Mouse (Mus musculus) lung, postnatal 0 days (tissue): ENCODE data around the gene Gm5426. TPM values are rescaled to one million over a fixed set of nuclear protein-coding genes. Genes with fewer than 3 reads are reported as not detected.
"Not testable (repeated sequence)": the region's sequence is repeated elsewhere in the genome, so short reads cannot be mapped to it uniquely, and the experiment has no call there.

ENCODE experiments used
- ATAC-seq: fragments of 200-750 bp; cut with Nextera tagmentation; 2 replicates; pipeline ENCODE4 v1.8.0; 2017; ENCODE audit warnings: moderate library complexity
- DNase-seq: peaks from one replicate; pipeline ENCODE4 v3.0.0-alpha.2; 2016; ENCODE audit warnings: low spot score
- H3K27ac ChIP-seq: fragments of 300-500 bp; sonication (generic); 2 replicates; pipeline ENCODE4 v1.5.1; 2014; ENCODE audit warnings: antibody characterized with exemption, mild to moderate bottlenecking, low read length, mixed read lengths
- H3K27me3 ChIP-seq: fragments of 300-500 bp; sonication (generic); replicated peaks from 2 replicates; pipeline ENCODE4 v1.6.1; 2014; ENCODE audit warnings: low read length, mixed read lengths; ENCODE audit not compliant: insufficient read depth
- H3K36me3 ChIP-seq: fragments of 300-500 bp; sonication (generic); 2 replicates; pipeline ENCODE4 v1.6.1; 2014; ENCODE audit warnings: low read length, mixed read lengths; ENCODE audit not compliant: insufficient read depth
- H3K4me1 ChIP-seq: fragments of 300-500 bp; sonication (generic); 2 replicates; pipeline ENCODE4 v1.6.1; 2014; ENCODE audit warnings: antibody characterized with exemption, low read depth, low read length, mixed read lengths; ENCODE audit not compliant: insufficient read depth
- H3K4me2 ChIP-seq: fragments of 300-500 bp; sonication (generic); replicated peaks from 2 replicates; pipeline ENCODE4 v1.6.1; 2014; ENCODE audit warnings: low read depth, mild to moderate bottlenecking, low read length, moderate library complexity, mixed read lengths
- H3K4me3 ChIP-seq: fragments of 300-500 bp; sonication (generic); 2 replicates; pipeline ENCODE4 v1.5.1; 2014; ENCODE audit warnings: low read depth, low read length
- H3K9ac ChIP-seq: fragments of 300-500 bp; sonication (generic); replicated peaks from 2 replicates; pipeline ENCODE4 v1.6.1; 2014; ENCODE audit warnings: low read depth, mild to moderate bottlenecking
- H3K9me3 ChIP-seq: fragments of 300-500 bp; sonication (generic); 2 replicates; pipeline ENCODE4 v1.6.1; 2016; ENCODE audit warnings: low read length, mixed read lengths
- CTCF ChIP-seq: IDR thresholded peaks from 2 replicates; pipeline ENCODE4 v1.5.1; 2016; ENCODE audit warnings: antibody characterized with exemption, mild to moderate bottlenecking
- EP300 ChIP-seq: IDR thresholded peaks from 2 replicates; pipeline ENCODE4 v1.6.1; 2016; ENCODE audit warnings: antibody characterized with exemption, mild to moderate bottlenecking, control low read depth
- WGBS: fragments of 180-500 bp; shearing (Covaris S2); extraction: QIAGEN DNeasy Blood & Tissue Kit; methylation state at CpG from one replicate; pipeline ENCODE4 v1.1.7; 2014; 5-methylcytosine and 5-hydroxymethylcytosine counted together
- polyA plus RNA-seq: library from polyadenylated mRNA; unstranded; fragments of >200 nt; fragmentation: Nextera tagmentation; extraction: Ambion mirVana; gene quantifications from 2 replicates; pipeline ENCODE4 v1.2.1, GENCODE M21; 2015

The Gm5426 gene
- polyA plus RNA-seq, result not detected in 2 replicates

- WGBS, result 89% methylated on average over 6 of the region's 6 CpGs
- DNase-seq, H3K4me3 ChIP-seq, H3K9me3 ChIP-seq, H3K27me3 ChIP-seq, H3K27ac ChIP-seq, H3K4me2 ChIP-seq, H3K4me1 ChIP-seq, ATAC-seq, H3K36me3 ChIP-seq, H3K9ac ChIP-seq: not testable (repeated sequence)
Measured at GRCm38 (mm10) chr10:96136451-96136850, at the start of gene Gm5426. Gm5426 (plus strand) TSS chr10:96136603.

- H3K4me1 ChIP-seq, result peaks cover 3% of the 10 kb centered on the region; the same call in 1 of the 2 replicates
- no peak overlapping the region for H3K4me3 ChIP-seq
- no peaks in the 10 kb centered on the region for H3K27me3 ChIP-seq
- no peak overlapping the region for H3K9ac ChIP-seq
- no peaks in the 10 kb centered on the region for H3K9me3 ChIP-seq
- no peak overlapping the region for H3K27ac ChIP-seq
- no peaks in the 10 kb centered on the region for H3K36me3 ChIP-seq
- no peak for DNase-seq
- ATAC-seq, result no peak
- no peak for TF ChIP-seq CTCF
- no peak for TF ChIP-seq EP300
- H3K4me2 ChIP-seq, result no peak overlapping the region
- WGBS, result 74% methylated on average over 1 of the region's 1 CpGs
Measured at GRCm38 (mm10) chr10:96089744-96090143, 46.7 kb upstream of the Gm5426 start.

- no peaks in the 10 kb centered on the region for H3K9me3 ChIP-seq
- H3K4me2 ChIP-seq, result no peak overlapping the region
- DNase-seq (no peak), ATAC-seq (no peak)
- H3K36me3 ChIP-seq, result no peaks in the 10 kb centered on the region
- WGBS, result 72% methylated on average over 3 of the region's 3 CpGs
- no peak for TF ChIP-seq EP300
- TF ChIP-seq CTCF, result no peak
- no peaks in the 10 kb centered on the region for H3K27me3 ChIP-seq
- H3K27ac ChIP-seq, result no peak overlapping the region
- H3K4me3 ChIP-seq, result no peak overlapping the region
- H3K4me1 ChIP-seq, result peaks cover 3% of the 10 kb centered on the region; the same call in 1 of the 2 replicates
- H3K9ac ChIP-seq, result no peak overlapping the region
Measured at GRCm38 (mm10) chr10:96090388-96090787, 46.0 kb upstream of the Gm5426 start.

- ATAC-seq (no peak), DNase-seq (peak; percentile 22)
- Histone ChIP-seq H3K4me3 (no peak overlapping the region), H3K9me3 (no peaks in the 10 kb centered on the region), H3K27me3 (no peaks in the 10 kb centered on the region), H3K9ac (no peak overlapping the region), H3K27ac (no peak overlapping the region), H3K4me2 (no peak overlapping the region), H3K4me1 (peaks cover 3% of the 10 kb centered on the region; the same call in 1 of the 2 replicates), H3K36me3 (no peaks in the 10 kb centered on the region)
- no peak for TF ChIP-seq CTCF
- no peak for TF ChIP-seq EP300
- WGBS, result 36% methylated on average over 2 of the region's 2 CpGs
Measured at GRCm38 (mm10) chr10:96093890-96094531, 42.4 kb upstream of the Gm5426 start.

GRCm38 (mm10) chr10:96094559-96094958, 41.8 kb upstream of the Gm5426 start:
- peaks cover 3% of the 10 kb centered on the region; the same call in 1 of the 2 replicates for H3K4me1 ChIP-seq
- TF ChIP-seq EP300, result no peak
- TF ChIP-seq CTCF, result no peak
- 64% methylated on average over 2 of the region's 2 CpGs for WGBS

GRCm38 (mm10) chr10:96096730-96097129, 39.7 kb upstream of the Gm5426 start:
- no peak overlapping the region for H3K9ac ChIP-seq
- H3K4me3 ChIP-seq, result no peak overlapping the region
- 80% methylated on average over 7 of the region's 7 CpGs for WGBS
- no peak for TF ChIP-seq EP300
- no peak for TF ChIP-seq CTCF
- DNase-seq (no peak), ATAC-seq (no peak)
- no peaks in the 10 kb centered on the region for H3K9me3 ChIP-seq
- no peaks in the 10 kb centered on the region for H3K27me3 ChIP-seq
- no peaks in the 10 kb centered on the region for H3K36me3 ChIP-seq
- no peak overlapping the region for H3K27ac ChIP-seq
- no peak overlapping the region for H3K4me2 ChIP-seq
- H3K4me1 ChIP-seq, result peaks cover 3% of the 10 kb centered on the region; the same call in 1 of the 2 replicates

More at GRCm38 (mm10) chr10:96094559-96094958, 41.8 kb upstream of the Gm5426 start:
- Histone ChIP-seq H3K4me3 (no peak overlapping the region), H3K9me3 (no peaks in the 10 kb centered on the region), H3K36me3 (no peaks in the 10 kb centered on the region), H3K27me3 (no peaks in the 10 kb centered on the region), H3K4me2 (no peak overlapping the region), H3K27ac (no peak overlapping the region), H3K9ac (no peak overlapping the region)
- DNase-seq, result no peak
- ATAC-seq, result no peak
